Mouse (Mus musculus) limb, embryonic 13.5 days (tissue): ENCODE results near the gene Hnrnph3. TPM values are rescaled to one million over a fixed set of nuclear protein-coding genes. Genes with fewer than 3 reads are reported as not detected.

ENCODE experiments used
- ATAC-seq: fragments of 200-750 bp; cut with Nextera tagmentation; 2 replicates; pipeline ENCODE4 v1.8.0; 2017; ENCODE audit warnings: low read depth, moderate number of reproducible peaks, moderate TSS enrichment; ENCODE audit not compliant: low FRiP score
- H3K27ac ChIP-seq: fragments of 300-500 bp; sonication (generic); 2 replicates; pipeline ENCODE4 v1.5.1; 2015; ENCODE audit warnings: inconsistent platforms, mild to moderate bottlenecking, moderate library complexity
- H3K27me3 ChIP-seq: fragments of 300-500 bp; sonication (generic); 2 replicates; pipeline ENCODE4 v1.6.1; 2015; ENCODE audit warnings: mild to moderate bottlenecking, inconsistent platforms
- H3K36me3 ChIP-seq: fragments of 300-500 bp; sonication (generic); 2 replicates; pipeline ENCODE4 v1.6.1; 2015; ENCODE audit warnings: inconsistent platforms, mild to moderate bottlenecking, moderate library complexity
- H3K4me1 ChIP-seq: fragments of 300-500 bp; sonication (generic); 2 replicates; pipeline ENCODE4 v1.6.1; 2015; ENCODE audit warnings: inconsistent platforms
- H3K4me2 ChIP-seq: fragments of 300-500 bp; sonication (generic); replicated peaks from 2 replicates; pipeline ENCODE4 v1.6.1; 2015; ENCODE audit warnings: inconsistent platforms, mild to moderate bottlenecking, moderate library complexity
- H3K4me3 ChIP-seq: fragments of 300-500 bp; sonication (generic); 2 replicates; pipeline ENCODE4 v1.5.1; 2015; ENCODE audit warnings: moderate library complexity, mild to moderate bottlenecking, inconsistent platforms
- H3K9ac ChIP-seq: fragments of 300-500 bp; sonication (generic); 2 replicates; pipeline ENCODE4 v1.6.1; 2015; ENCODE audit warnings: mild to moderate bottlenecking, inconsistent platforms
- H3K9me3 ChIP-seq: fragments of 300-500 bp; sonication (generic); 2 replicates; pipeline ENCODE4 v1.6.1; 2016; ENCODE audit warnings: inconsistent platforms
- WGBS: fragments of 180-500 bp; shearing (Covaris S2); methylation state at CpG from one replicate; pipeline ENCODE4 v1.1.7; 2015; 5-methylcytosine and 5-hydroxymethylcytosine counted together
- polyA plus RNA-seq: library from polyadenylated mRNA; unstranded; fragments of >200 nt; fragmentation: Nextera tagmentation; extraction: Ambion mirVana; gene quantifications from 2 replicates; pipeline ENCODE4 v1.2.1, GENCODE M21; 2015

Hnrnph3 gene
- polyA plus RNA-seq, 1 experiment from 2014 or later, result 137 TPM

DNA sequence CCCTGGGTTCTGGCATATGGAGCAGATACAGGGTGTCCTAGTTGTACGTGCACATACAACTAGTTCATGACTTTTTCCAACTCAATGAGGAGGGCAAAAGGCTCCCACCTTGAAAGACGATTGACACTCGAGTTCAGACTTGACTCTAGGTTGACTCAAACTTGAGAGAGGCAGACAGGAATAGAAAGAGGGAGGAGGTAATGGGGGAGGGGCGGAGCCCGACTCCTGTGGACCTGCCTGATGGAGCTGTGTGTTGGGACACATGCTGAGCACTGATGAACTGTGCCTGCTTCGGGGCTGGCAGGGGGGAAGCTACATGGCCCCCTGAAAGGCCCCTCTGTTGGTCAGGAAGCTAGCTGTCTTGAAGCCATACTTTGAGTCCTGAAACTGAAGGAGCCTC, 29.0 kb upstream of the Hnrnph3 start:
- H3K36me3 ChIP-seq, result no peaks in the 10 kb centered on the region
- H3K4me3 ChIP-seq, result no peak overlapping the region
- H3K9ac ChIP-seq, result no peak overlapping the region
- no peak for ATAC-seq
- no peaks in the 10 kb centered on the region for H3K4me1 ChIP-seq
- H3K27ac ChIP-seq, result no peak overlapping the region
- no peaks in the 10 kb centered on the region for H3K27me3 ChIP-seq
- H3K9me3 ChIP-seq, result no peaks in the 10 kb centered on the region
- 56% methylated on average over 6 of the region's 6 CpGs for WGBS
- H3K4me2 ChIP-seq, result no peak overlapping the region

- Histone ChIP-seq H3K27ac (no peak overlapping the region), H3K27me3 (no peaks in the 10 kb centered on the region), H3K9ac (no peak overlapping the region), H3K4me3 (no peak overlapping the region), H3K4me2 (no peak overlapping the region), H3K36me3 (no peaks in the 10 kb centered on the region), H3K4me1 (no peaks in the 10 kb centered on the region), H3K9me3 (no peaks in the 10 kb centered on the region)
- WGBS, result 85% methylated on average over 6 of the region's 6 CpGs
- ATAC-seq, result no peak
These were observed 28.0 kb upstream of the Hnrnph3 start for GRCm38 (mm10) chr10:63052011-63052410.

GRCm38 (mm10) chr10:63051267-63051666, 27.2 kb upstream of the Hnrnph3 start:
- Histone ChIP-seq H3K27me3 (no peaks in the 10 kb centered on the region), H3K4me2 (no peak overlapping the region), H3K9ac (no peak overlapping the region), H3K4me3 (no peak overlapping the region), H3K36me3 (no peaks in the 10 kb centered on the region), H3K27ac (no peak overlapping the region), H3K9me3 (no peaks in the 10 kb centered on the region), H3K4me1 (no peaks in the 10 kb centered on the region)
- 78% methylated on average over 7 of the region's 7 CpGs for WGBS
- ATAC-seq, result no peak

DNA sequence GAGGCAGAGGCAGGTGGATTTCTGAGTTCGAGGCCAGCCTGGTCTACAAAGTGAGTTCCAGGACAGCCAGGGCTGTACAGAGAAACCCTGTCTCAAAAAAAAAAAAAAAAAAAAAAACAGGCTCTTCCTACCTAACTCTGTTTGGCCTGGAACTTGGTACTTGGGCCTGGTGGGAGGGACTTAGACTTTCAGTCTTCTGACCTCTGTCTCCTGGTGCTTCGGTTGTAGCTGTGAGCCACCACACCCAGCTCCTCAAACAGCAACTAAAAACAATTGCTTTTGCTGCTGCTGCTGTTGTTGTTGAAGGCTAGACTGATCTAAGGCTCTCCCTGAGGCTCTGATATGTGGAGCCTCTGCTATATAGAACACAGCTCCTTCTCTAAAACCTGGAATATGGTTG, 25.1 kb upstream of the Hnrnph3 start:
- H3K27me3 ChIP-seq, result no peaks in the 10 kb centered on the region
- H3K36me3 ChIP-seq, result no peaks in the 10 kb centered on the region
- no peak overlapping the region for H3K9ac ChIP-seq
- H3K4me1 ChIP-seq, result no peaks in the 10 kb centered on the region
- no peak overlapping the region for H3K4me3 ChIP-seq
- no peaks in the 10 kb centered on the region for H3K9me3 ChIP-seq
- no peak overlapping the region for H3K27ac ChIP-seq
- no peak overlapping the region for H3K4me2 ChIP-seq
- WGBS, result 81% methylated on average over 2 of the region's 2 CpGs
- ATAC-seq, result no peak

- H3K9me3 ChIP-seq, result no peaks in the 10 kb centered on the region
- H3K9ac ChIP-seq, result no peak overlapping the region
- no peaks in the 10 kb centered on the region for H3K36me3 ChIP-seq
- no peaks in the 10 kb centered on the region for H3K27me3 ChIP-seq
- no peak overlapping the region for H3K27ac ChIP-seq
- WGBS, result 93% methylated on average over 8 of the region's 8 CpGs
- no peak overlapping the region for H3K4me2 ChIP-seq
- H3K4me1 ChIP-seq, result no peaks in the 10 kb centered on the region
- no peak for ATAC-seq
- H3K4me3 ChIP-seq, result no peak overlapping the region
These were observed 23.7 kb upstream of the Hnrnph3 start for GRCm38 (mm10) chr10:63047751-63048150.

DNA sequence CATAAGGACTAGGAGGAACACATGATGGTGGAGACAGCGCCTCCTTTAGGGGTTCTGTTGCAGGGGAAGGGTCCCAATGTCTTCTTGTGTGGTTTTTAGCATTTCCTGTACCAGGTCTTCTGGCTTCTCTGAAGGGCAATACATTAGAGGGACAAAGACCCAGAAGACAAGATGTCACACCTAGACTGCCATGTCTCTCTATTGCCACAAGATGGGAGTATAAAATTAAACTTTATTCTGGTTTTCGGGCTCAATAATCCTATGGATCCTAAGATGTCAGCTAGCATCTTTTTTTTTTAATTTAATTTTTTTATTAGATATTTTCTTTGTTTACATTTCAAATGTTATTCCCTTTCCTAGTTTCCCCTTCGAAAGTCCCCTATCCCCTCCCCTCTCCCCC, 19.1 kb upstream of the Hnrnph3 start:
- no peaks in the 10 kb centered on the region for H3K36me3 ChIP-seq
- H3K4me2 ChIP-seq, result no peak overlapping the region
- no peak overlapping the region for H3K27ac ChIP-seq
- H3K9ac ChIP-seq, result no peak overlapping the region
- no peaks in the 10 kb centered on the region for H3K27me3 ChIP-seq
- no peaks in the 10 kb centered on the region for H3K4me1 ChIP-seq
- no peak overlapping the region for H3K4me3 ChIP-seq
- no peaks in the 10 kb centered on the region for H3K9me3 ChIP-seq
- 69% methylated on average over 3 of the region's 3 CpGs for WGBS
- ATAC-seq, result no peak

DNA sequence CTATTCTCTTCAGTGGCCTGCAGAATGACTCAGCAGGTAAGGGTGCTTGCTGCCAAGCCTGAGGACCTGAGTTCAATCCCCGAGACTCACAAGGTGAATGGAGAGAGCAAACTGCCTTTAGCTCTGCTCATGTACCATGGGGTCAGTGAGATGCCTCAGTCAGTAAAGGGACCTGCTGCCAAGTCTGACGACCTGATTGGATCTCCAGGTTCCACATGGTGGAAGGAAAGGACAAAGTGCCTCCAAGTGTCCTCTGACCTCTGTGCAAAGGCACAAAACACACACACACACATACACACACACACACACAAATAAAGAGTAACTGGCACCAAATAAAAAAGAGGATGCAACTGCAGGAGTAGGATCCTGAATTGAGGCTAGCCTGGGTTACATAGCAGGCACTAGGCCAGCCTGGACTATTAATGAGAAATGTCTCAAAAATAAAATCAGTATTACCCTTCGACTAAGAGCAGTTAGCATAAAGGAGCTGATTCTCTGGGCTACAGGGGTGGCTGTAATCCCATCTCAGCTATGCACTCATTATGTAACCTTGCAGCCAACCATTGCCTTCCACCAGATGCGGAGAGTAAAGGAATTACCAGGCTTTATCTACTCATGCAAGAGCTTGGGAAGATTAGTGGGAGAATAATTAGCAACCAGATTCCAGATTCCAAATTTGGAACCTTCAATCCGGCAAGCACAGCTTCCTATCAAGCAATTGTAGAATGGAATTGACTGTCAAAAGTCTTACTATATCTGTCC, 16.0 kb upstream of the Hnrnph3 start:
- Histone ChIP-seq H3K9ac (no peak overlapping the region), H3K27me3 (no peaks in the 10 kb centered on the region), H3K4me3 (no peak overlapping the region), H3K4me1 (no peaks in the 10 kb centered on the region), H3K4me2 (no peak overlapping the region), H3K36me3 (no peaks in the 10 kb centered on the region), H3K27ac (no peak overlapping the region), H3K9me3 (no peaks in the 10 kb centered on the region)
- WGBS, result 78% methylated on average over 5 of the region's 5 CpGs
- no peak for ATAC-seq

- no peaks in the 10 kb centered on the region for H3K4me1 ChIP-seq
- no peaks in the 10 kb centered on the region for H3K27me3 ChIP-seq
- no peaks in the 10 kb centered on the region for H3K36me3 ChIP-seq
- no peak overlapping the region for H3K4me2 ChIP-seq
- no peaks in the 10 kb centered on the region for H3K9me3 ChIP-seq
- no peak overlapping the region for H3K9ac ChIP-seq
- H3K27ac ChIP-seq, result no peak overlapping the region
- no peak for ATAC-seq
- WGBS, result 70% methylated on average over 14 of the region's 14 CpGs
- H3K4me3 ChIP-seq, result no peak overlapping the region
These were observed 14.7 kb upstream of the Hnrnph3 start for GRCm38 (mm10) chr10:63038571-63039320.

- Histone ChIP-seq H3K4me2 (no peak overlapping the region), H3K4me3 (no peak overlapping the region), H3K36me3 (no peaks in the 10 kb centered on the region), H3K4me1 (no peaks in the 10 kb centered on the region), H3K9me3 (no peaks in the 10 kb centered on the region), H3K27me3 (no peaks in the 10 kb centered on the region), H3K27ac (no peak overlapping the region), H3K9ac (no peak overlapping the region)
- no peak for ATAC-seq
- 71% methylated on average over 3 of the region's 3 CpGs for WGBS
These were observed 8.9 kb upstream of the Hnrnph3 start for GRCm38 (mm10) chr10:63032956-63033355.

DNA sequence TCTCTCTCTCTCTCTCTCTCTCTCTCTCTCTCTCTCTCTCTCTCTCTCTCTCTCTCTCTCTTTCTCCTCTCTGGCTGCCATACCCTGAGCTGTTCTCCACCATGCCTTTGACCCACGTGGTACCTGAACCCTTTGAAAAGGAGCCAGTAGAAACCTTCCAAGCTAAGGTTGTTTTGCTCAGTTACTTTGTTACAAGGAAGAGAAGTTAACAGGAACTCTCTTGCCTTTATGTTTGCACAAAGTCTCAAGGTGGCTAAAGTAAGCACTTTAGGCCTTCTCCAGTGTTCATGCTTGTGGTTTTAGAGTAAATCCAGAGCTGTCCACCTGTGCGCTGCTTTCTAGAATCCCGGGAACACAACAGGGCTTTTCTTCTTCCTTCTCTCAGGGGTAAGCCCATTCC, 8.2 kb upstream of the Hnrnph3 start:
- Histone ChIP-seq H3K4me1 (no peaks in the 10 kb centered on the region), H3K9me3 (no peaks in the 10 kb centered on the region), H3K4me3 (no peak overlapping the region), H3K27me3 (no peaks in the 10 kb centered on the region), H3K36me3 (no peaks in the 10 kb centered on the region), H3K27ac (no peak overlapping the region), H3K4me2 (no peak overlapping the region), H3K9ac (no peak overlapping the region)
- WGBS, result 78% methylated on average over 3 of the region's 3 CpGs
- ATAC-seq, result no peak

GRCm38 (mm10) chr10:63028396-63028795, 4.4 kb upstream of the Hnrnph3 start:
- H3K27me3 ChIP-seq, result no peaks in the 10 kb centered on the region
- no peak for ATAC-seq
- H3K4me3 ChIP-seq, result no peak overlapping the region
- H3K9me3 ChIP-seq, result no peaks in the 10 kb centered on the region
- no peak overlapping the region for H3K4me2 ChIP-seq
- WGBS, result 66% methylated on average over 4 of the region's 4 CpGs
- peaks cover 17% of the 10 kb centered on the region for H3K4me1 ChIP-seq
- H3K27ac ChIP-seq, result no peak overlapping the region
- no peaks in the 10 kb centered on the region for H3K36me3 ChIP-seq
- no peak overlapping the region for H3K9ac ChIP-seq

GRCm38 (mm10) chr10:63027376-63028161, 3.6 kb upstream of the Hnrnph3 start:
- no peaks in the 10 kb centered on the region for H3K9me3 ChIP-seq
- no peak overlapping the region for H3K4me2 ChIP-seq
- no peaks in the 10 kb centered on the region for H3K36me3 ChIP-seq
- WGBS, result 94% methylated on average over 10 of the region's 10 CpGs
- H3K9ac ChIP-seq, result no peak overlapping the region
- H3K27ac ChIP-seq, result no peak overlapping the region
- H3K4me3 ChIP-seq, result no peak overlapping the region
- no peak for ATAC-seq
- no peaks in the 10 kb centered on the region for H3K27me3 ChIP-seq
- H3K4me1 ChIP-seq, result peaks cover 17% of the 10 kb centered on the region
